Mouse (Mus musculus): ENCODE data around the gene Zfr. TPM values are rescaled to one million over a fixed set of nuclear protein-coding genes. Genes with fewer than 3 reads are reported as not detected.

The Zfr gene
- polyA plus RNA-seq, 1 experiment from 2014 or later, result 165 TPM

- Histone ChIP-seq H3K4me1 (replicated peaks; ENCODE audit: control insufficient read depth, insufficient read depth, low read length) (no peaks in the 10 kb centered on the region), H3K9ac (ENCODE audit: low read depth, low read length) (no peak overlapping the region), H3K36me3 (ENCODE audit: control insufficient read depth, insufficient read depth, low read length) (no peaks in the 10 kb centered on the region), H3K9me3 (ENCODE audit: control insufficient read depth, low read length) (no peaks in the 10 kb centered on the region), H3K27me3 (ENCODE audit: control insufficient read depth, insufficient read depth, low read length) (no peaks in the 10 kb centered on the region), H3K4me2 (replicated peaks; ENCODE audit: low read depth, low read length) (no peak overlapping the region), H3K27ac (ENCODE audit: low read depth, low read length) (no peak overlapping the region), H3K4me3 (ENCODE audit: low read depth, low read length) (no peak overlapping the region)
- 68% methylated on average over 12 of the region's 12 CpGs for WGBS
- DNase-seq (ENCODE audit: low spot score) (no peak), ATAC-seq (ENCODE audit: low FRiP score) (no peak)
Measured at GRCm38 (mm10) chr15:12230243-12230935, 112.8 kb downstream of the Zfr start.

DNA sequence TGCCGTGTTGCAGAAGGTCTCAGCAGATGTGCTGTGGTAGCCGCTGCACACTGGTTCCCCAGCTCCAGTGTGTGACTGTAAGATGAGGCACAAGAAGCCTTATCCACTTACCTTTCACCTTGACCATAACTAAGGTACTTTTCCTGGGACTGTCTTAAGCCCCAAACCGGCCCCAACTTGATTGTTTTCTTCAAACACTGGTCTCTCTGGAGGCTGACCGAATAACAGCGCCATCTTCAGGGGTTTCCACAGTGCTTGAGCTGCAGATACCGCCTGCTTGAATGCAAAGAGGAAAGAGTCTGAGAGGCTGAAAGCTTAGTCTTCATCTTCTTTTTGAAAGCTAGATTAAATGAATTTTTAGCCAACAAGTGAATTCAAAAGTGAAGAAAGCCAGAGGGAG, 113.8 kb downstream of the Zfr start:
- Histone ChIP-seq H3K4me3 (ENCODE audit: low read depth, low read length) (no peak overlapping the region), H3K36me3 (ENCODE audit: control insufficient read depth, insufficient read depth, low read length) (no peaks in the 10 kb centered on the region), H3K27ac (ENCODE audit: low read depth, low read length) (no peak overlapping the region), H3K9ac (ENCODE audit: low read depth, low read length) (no peak overlapping the region), H3K9me3 (ENCODE audit: control insufficient read depth, low read length) (no peaks in the 10 kb centered on the region), H3K27me3 (ENCODE audit: control insufficient read depth, insufficient read depth, low read length) (no peaks in the 10 kb centered on the region), H3K4me2 (replicated peaks; ENCODE audit: low read depth, low read length) (no peak overlapping the region), H3K4me1 (replicated peaks; ENCODE audit: control insufficient read depth, insufficient read depth, low read length) (no peaks in the 10 kb centered on the region)
- DNase-seq (ENCODE audit: low spot score), result no peak
- 85% methylated on average over 6 of the region's 6 CpGs for WGBS
- no peak for ATAC-seq (ENCODE audit: low FRiP score)

GRCm38 (mm10) chr15:12232429-12232828, 114.8 kb downstream of the Zfr start:
- Histone ChIP-seq H3K4me2 (replicated peaks; ENCODE audit: low read depth, low read length) (no peak overlapping the region), H3K4me3 (ENCODE audit: low read depth, low read length) (no peak overlapping the region), H3K27me3 (ENCODE audit: control insufficient read depth, insufficient read depth, low read length) (no peaks in the 10 kb centered on the region), H3K9ac (ENCODE audit: low read depth, low read length) (no peak overlapping the region), H3K36me3 (ENCODE audit: control insufficient read depth, insufficient read depth, low read length) (no peaks in the 10 kb centered on the region), H3K9me3 (ENCODE audit: control insufficient read depth, low read length) (no peaks in the 10 kb centered on the region), H3K27ac (ENCODE audit: low read depth, low read length) (no peak overlapping the region), H3K4me1 (replicated peaks; ENCODE audit: control insufficient read depth, insufficient read depth, low read length) (no peaks in the 10 kb centered on the region)
- no peak for DNase-seq (ENCODE audit: low spot score)
- ATAC-seq (ENCODE audit: low FRiP score), result no peak
- WGBS, result 81% methylated on average over 11 of the region's 11 CpGs

- ATAC-seq (ENCODE audit: low FRiP score), result no peak
- Histone ChIP-seq H3K9ac (ENCODE audit: low read depth, low read length) (no peak overlapping the region), H3K4me2 (replicated peaks; ENCODE audit: low read depth, low read length) (no peak overlapping the region), H3K36me3 (ENCODE audit: control insufficient read depth, insufficient read depth, low read length) (no peaks in the 10 kb centered on the region), H3K4me1 (replicated peaks; ENCODE audit: control insufficient read depth, insufficient read depth, low read length) (no peaks in the 10 kb centered on the region), H3K27ac (ENCODE audit: low read depth, low read length) (no peak overlapping the region), H3K9me3 (ENCODE audit: control insufficient read depth, low read length) (no peaks in the 10 kb centered on the region), H3K27me3 (ENCODE audit: control insufficient read depth, insufficient read depth, low read length) (no peaks in the 10 kb centered on the region), H3K4me3 (ENCODE audit: low read depth, low read length) (no peak overlapping the region)
- 80% methylated on average over 4 of the region's 4 CpGs for WGBS
- no peak for DNase-seq (ENCODE audit: low spot score)
Measured at GRCm38 (mm10) chr15:12233021-12233420, 115.4 kb downstream of the Zfr start.

MicroRNA genes within 50 kb of the gene (microRNA counts, 519-probe panel; counts per million panel counts)
- microRNA mmu-miR-1898, result not detected

Other genes with a start within 250 kb of the Zfr start
- gene Npr3, start 210.5 kb upstream of the Zfr start, polyA plus RNA-seq (2014; fragmentation: Nextera tagmentation; extraction: Ambion mirVana), result 4.2 and 5.3 TPM in 2 replicates
- 722 and 727 TPM in 2 replicates for gene Sub1, start 120.8 kb upstream of the Zfr start, polyA plus RNA-seq (2014; fragmentation: Nextera tagmentation; extraction: Ambion mirVana)
- gene Mtmr12, start 87.2 kb downstream of the Zfr start, polyA plus RNA-seq (2014; fragmentation: Nextera tagmentation; extraction: Ambion mirVana), result 15.2 and 16.7 TPM in 2 replicates
- gene Golph3, start 203.6 kb downstream of the Zfr start, polyA plus RNA-seq (2014; fragmentation: Nextera tagmentation; extraction: Ambion mirVana), result 110 TPM in 2 replicates
- gene 1810049J17Rik, start 204.1 kb downstream of the Zfr start, polyA plus RNA-seq (2014; fragmentation: Nextera tagmentation; extraction: Ambion mirVana), result 1.0 TPM in 1 of 2 replicates, not detected in the other